Mouse (Mus musculus) urinary bladder, postnatal 10 days (tissue): ENCODE data around the gene Olfr536.
"Not testable (repeated sequence)": the region's sequence is repeated elsewhere in the genome, so short reads cannot be mapped to it uniquely, and the experiment has no call there.

Experiments used
- DNase-seq: peaks from one replicate; pipeline ENCODE4 v3.0.0; 2022; ENCODE audit warnings: low spot score

The Olfr536 gene

GRCm38 (mm10) chr7:140507346-140508021 is at the start of gene Olfr536:
Olfr536 (minus strand) TSS chr7:140507396.
- DNase-seq, result not testable (repeated sequence)

GRCm38 (mm10) chr7:140539746-140540145 is 32.5 kb upstream of the Olfr536 start:
- DNase-seq, result no peak

GRCm38 (mm10) chr7:140494702-140495101 is 12.5 kb downstream of the Olfr536 start:
- DNase-seq, result no peak

GRCm38 (mm10) chr7:140494231-140494630 is 13.0 kb downstream of the Olfr536 start:
- no peak for DNase-seq

GRCm38 (mm10) chr7:140488981-140489380 is 18.2 kb downstream of the Olfr536 start:
- no peak for DNase-seq

GRCm38 (mm10) chr7:140483916-140484315 is 23.3 kb downstream of the Olfr536 start, which contains the start of gene Olfr535:
Olfr535 (plus strand) TSS chr7:140484216.
- no peak for DNase-seq

- no peak for DNase-seq
Measured at GRCm38 (mm10) chr7:140478733-140479132, 28.5 kb downstream of the Olfr536 start.

GRCm38 (mm10) chr7:140477886-140478285 is 29.3 kb downstream of the Olfr536 start:
- no peak for DNase-seq

- DNase-seq, result not testable (repeated sequence)
Measured at GRCm38 (mm10) chr7:140463070-140463469, 44.1 kb downstream of the Olfr536 start, which contains the start of gene Olfr533. Olfr533 (plus strand) TSS chr7:140463370.
